Mouse (Mus musculus): Measurements from ENCODE around the gene Rab13.
A peak's percentile ranks its signal among the peaks of the same experiment; 100 is the strongest.

Gene Rab13

GRCm38 (mm10) chr3:90256731-90257530 is 43.4 kb downstream of the Rab13 start:
- no peak for DNase-seq (ENCODE audit: extremely low spot score, low read depth, low spot score)

DNA sequence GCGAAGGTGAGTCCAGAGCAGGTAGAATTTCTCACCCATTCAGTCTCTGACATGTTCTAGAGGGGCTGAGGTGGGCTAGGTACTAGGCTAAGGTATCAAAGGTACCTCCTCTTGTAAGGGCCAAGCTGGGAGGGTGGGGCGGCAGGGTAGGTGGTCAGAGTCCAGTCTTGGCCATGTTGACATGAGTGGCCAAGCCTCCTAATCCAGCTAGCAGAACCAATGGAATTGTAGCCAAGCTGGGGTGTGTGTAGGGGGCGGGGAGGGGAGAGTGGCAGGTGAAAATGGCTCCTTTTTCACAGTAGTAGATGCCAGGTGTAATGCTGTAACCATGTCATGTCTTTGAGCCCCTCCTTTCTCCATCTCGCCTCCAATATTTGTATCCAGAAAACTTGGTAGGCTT is 45.0 kb downstream of the Rab13 start:
- DNase-seq (ENCODE audit: extremely low spot score, low read depth, low spot score), result no peak

GRCm38 (mm10) chr3:90263121-90263771 is 49.8 kb downstream of the Rab13 start:
- no peak for DNase-seq (ENCODE audit: extremely low spot score, low read depth, low spot score)

DNA sequence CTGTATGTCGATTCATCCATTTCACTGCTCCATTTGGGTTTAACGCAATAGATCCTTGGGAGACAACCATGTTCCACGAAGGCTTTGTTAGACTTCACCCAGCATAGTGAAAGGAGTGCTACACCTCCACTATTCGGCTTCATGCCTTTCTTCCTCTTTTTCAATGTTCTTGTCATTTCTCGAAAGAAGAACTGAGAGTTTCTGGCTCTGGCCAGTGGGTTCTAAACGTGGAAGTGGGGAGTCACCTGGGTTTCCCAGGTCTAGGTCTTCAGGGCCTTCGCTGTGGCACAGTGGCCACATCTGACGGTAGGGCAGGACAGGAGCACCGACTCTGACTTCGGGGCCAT is 51.2 kb downstream of the Rab13 start:
- DNase-seq (ENCODE audit: extremely low spot score, low read depth, low spot score), result no peak

GRCm38 (mm10) chr3:90265034-90265931 is 51.8 kb downstream of the Rab13 start, which contains the start of gene Dennd4b:
Dennd4b (plus strand) TSS chr3:90265185.
- peak; percentile 47 for DNase-seq (ENCODE audit: extremely low spot score, low read depth, low spot score)

DNA sequence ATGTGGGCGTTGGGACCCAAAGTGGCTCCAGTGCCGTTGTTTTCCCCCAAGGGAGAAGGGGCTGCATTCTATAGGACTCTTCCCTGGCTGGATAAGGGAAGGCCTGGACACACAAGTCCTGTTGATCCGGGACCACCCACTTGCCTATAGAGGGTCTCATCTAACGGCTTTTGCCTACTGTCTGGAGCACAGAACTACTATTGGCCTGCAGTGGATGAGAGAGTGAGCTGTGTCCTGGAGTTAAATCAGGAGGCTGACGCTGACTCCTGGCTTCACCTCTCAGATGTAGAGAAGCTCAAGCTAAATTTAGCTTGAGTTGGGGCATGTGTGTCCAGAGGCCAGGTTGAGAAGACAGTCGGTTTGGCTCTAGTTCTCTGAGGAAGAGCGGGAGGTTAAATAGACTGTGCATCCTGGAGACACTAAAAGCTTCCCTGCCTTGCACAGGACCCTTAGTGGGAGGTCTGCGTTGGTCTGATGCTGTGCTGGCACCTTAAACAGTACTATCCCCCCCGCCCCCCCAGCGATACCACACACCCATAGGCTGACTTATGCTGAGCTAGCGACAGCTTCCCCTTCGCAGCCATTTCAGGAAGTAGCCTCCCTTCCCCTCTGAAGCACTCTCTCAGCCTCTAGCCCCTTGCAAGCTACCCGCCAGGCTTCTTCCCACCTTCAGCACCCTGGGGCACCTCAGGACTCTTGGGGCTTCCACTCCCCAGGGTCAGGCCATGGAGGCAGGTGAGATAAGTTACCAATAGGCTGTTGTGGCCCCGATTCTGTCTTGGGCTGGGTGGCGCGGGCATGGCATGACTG is 52.6 kb downstream of the Rab13 start:
- DNase-seq (ENCODE audit: extremely low spot score, low read depth, low spot score), result peak; percentile 24

DNA sequence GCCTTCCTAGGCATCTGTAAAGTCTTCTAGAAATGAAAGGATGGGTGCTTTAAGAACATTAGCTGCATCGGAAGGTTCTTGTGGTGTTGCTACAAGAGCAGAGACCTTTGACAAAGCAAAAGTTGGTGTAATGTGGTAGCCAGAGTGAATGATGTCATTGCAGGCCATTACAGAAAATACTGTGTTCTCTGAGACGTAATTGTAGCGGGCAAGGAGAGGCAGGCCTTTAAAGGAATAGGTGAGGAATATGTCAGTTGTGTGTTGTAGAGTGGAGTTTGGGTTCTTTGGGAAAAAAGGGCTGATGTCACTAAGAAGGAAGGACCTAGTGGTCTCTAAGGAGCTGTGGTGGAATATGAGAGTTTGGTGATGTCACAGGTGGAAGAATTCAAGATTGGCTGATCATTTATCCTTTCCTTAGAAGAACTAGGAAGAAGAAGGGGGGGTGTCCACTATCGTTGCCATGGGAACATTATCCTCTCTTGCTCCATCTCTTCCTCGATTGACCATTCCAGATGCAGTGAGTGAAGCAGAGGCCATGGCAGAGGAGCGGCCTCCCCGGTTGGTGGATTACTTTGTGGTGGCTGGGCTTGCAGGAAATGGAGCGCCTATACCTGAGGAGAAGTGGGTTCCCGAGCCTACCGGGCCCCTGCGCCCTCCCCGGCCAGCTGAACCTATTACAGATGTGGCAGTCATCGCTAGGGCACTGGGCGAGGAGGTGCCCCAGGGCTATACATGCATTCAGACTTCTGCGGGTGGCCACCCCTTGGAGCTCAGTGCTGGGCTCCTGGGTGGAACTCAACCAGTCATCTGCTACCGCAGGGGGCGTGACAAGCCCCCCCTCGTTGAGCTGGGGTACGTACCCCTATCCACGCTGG is 53.6 kb downstream of the Rab13 start:
- no peak for DNase-seq (ENCODE audit: extremely low spot score, low read depth, low spot score)

DNA sequence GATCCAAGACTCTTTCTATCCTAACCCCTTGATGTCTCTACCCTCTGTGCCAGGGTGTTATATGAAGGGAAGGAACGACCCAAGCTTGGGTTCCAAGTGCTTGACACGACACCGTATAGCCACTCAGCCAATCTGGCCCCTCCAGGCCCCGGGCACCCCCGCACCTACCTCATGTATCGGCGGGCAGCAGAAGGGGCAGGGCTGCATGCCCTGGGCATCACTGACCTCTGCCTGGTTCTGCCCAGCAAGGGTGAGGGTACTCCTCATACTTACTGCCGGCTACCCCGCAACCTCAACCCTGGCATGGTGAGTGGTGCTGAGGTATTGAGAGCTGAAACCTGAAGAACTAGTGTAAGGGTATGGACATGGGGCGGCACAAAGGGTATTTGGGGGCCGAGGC is 54.7 kb downstream of the Rab13 start:
- DNase-seq (ENCODE audit: extremely low spot score, low read depth, low spot score), result no peak

DNA sequence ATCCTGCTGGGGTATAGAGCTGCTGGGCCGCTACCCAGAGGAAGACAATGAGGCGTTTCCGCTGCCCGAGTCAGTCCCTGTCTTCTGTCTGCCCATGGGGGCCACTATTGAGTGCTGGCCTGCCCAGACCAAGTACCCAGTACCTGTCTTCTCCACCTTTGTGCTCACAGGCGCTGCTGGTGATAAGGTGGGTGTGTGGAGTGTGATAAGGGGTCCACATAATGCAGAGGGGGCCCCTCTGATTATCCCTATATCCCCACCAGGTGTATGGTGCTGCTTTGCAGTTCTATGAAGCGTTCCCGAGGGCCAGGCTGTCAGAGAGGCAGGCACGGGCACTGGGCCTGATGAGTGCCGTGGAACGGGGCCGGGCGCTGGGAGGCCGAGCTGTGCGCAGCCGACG is 55.5 kb downstream of the Rab13 start:
- no peak for DNase-seq (ENCODE audit: extremely low spot score, low read depth, low spot score)

DNA sequence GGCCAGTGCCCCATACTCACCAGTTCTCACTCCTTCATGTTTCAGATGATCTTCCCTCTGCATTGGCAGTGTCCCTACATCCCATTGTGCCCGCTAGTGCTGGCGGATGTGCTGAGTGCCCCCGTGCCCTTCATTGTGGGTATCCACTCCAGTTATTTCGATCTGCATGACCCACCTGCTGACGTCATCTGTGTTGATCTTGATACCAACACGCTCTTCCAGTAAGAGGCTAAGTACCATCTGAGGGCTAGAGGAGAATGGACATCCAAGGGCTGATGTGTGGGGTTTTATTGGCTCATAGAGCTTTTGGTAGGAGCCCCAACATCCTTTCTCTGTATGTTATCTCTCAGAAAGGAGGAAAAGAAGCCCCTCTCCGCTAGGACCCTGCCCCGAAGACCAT is 57.3 kb downstream of the Rab13 start:
- DNase-seq (ENCODE audit: extremely low spot score, low read depth, low spot score), result no peak

DNA sequence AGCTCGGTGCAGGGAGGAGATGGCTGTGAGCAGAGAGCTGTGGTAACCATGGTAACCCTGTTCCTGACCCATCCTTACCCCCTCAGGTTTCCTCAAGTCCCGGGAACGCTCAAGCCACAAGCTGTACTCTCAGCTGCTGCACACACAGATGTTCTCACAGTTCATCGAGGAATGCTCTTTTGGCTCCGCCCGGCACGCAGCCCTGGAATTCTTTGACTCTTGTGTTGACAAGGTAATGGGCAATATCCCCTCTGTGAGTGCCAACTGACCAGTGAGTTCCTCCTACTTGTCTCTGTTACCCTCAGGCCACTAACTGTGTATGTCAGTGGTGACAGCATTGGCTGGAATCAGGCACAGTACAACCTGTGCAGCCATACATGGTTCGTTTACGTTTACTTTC is 58.7 kb downstream of the Rab13 start:
- DNase-seq (ENCODE audit: extremely low spot score, low read depth, low spot score), result no peak

GRCm38 (mm10) chr3:90273855-90274254 is 60.4 kb downstream of the Rab13 start:
- no peak for DNase-seq (ENCODE audit: extremely low spot score, low read depth, low spot score)

- no peak for DNase-seq (ENCODE audit: extremely low spot score, low read depth, low spot score)
Observed at GRCm38 (mm10) chr3:90275286-90275685, 61.8 kb downstream of the Rab13 start.
